9 mouse cellular contexts compared by ENCODE assay signal in the genomic region with DNA sequence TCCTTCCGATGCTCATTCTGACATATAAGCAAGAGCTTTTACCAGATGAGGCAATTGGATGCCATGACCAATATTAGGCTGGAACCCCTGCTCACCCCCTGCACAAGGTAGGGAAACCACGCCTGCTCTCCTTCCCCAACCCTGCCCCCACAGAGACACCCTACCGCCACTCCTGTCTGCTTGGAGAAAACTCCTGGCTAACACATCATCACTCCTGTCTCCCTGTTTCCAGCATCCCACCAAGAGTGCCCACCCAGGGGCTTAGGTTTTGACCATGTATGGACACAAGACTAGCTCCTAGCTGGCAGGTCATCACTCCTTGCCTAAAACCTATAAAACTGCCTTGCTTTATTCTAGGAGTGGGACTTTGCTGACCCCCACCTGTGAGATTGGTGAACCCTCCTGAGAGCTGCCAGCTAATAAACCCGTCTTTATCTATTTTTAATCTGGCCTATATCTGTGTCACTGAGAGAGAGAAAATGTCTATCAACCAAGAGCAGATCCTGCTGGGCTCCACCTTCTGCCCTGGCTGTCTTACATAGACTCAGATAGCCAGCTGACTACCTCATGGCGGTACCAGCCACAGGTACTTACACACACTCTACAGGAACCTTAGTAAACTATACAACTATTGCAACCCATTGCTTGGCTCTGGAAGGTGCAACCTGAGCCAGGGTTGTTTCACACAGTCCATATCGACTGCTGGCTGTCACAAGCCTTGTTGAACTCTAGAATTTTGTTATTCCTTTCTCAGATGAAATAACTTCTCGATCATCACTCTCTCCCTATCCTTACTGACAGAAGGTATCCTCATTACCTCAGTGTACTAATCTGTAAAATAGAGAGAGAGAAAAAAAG. TPM values are rescaled to one million over a fixed set of nuclear protein-coding genes. Genes with fewer than 3 reads are reported as not detected.
A peak's percentile ranks its signal among the peaks of the same experiment; 100 is the strongest.
DNase-seq lines count a peak whose midpoint lies in the region; ATAC-seq and TF ChIP-seq lines count a peak whose summit lies in the region.
"Had no signal": no experiment of that assay in that cellular context is flagged by ENCODE, and none has a peak within 500 bp of the region (broad histone marks: within the 10 kb centered on the region; RNA-seq: fewer than 3 reads in every experiment).

No protein-coding gene starts in this region.

- 0 out of 2 replicates have a peak, but pooled peaks cover 10% of the 10 kb centered on the region for H3K4me1 ChIP-seq in heart, postnatal 0 days (ENCODE audit: control insufficient read depth, insufficient read depth)
- H3K4me1 ChIP-seq in embryonic facial prominence, embryonic 12.5 days = peaks cover 14% of the 10 kb centered on the region
- peaks cover 13% of the 10 kb centered on the region; the same call in 1 of the 2 replicates for H3K4me1 ChIP-seq in hindbrain, postnatal 0 days (ENCODE audit: insufficient read depth, low read length)
- peaks cover 27% of the 10 kb centered on the region for H3K4me1 ChIP-seq in midbrain, embryonic 12.5 days

- no peak for TF ChIP-seq EP300 in heart, postnatal 0 days (IDR thresholded peaks at IDR 0.05; ENCODE audit: low read depth)

- ATAC-seq in heart, postnatal 0 days (ENCODE audit: insufficient read depth, low read depth) = no peak
- no peak; the same call in 1 of the 2 replicates for ATAC-seq in embryonic facial prominence, embryonic 12.5 days (ENCODE audit: insufficient number of reproducible peaks, insufficient read depth, low FRiP score, low TSS enrichment)
- peak; percentile 2; the same call in 1 of the 2 replicates for ATAC-seq in hindbrain, postnatal 0 days
- peak; percentile 16; the same call in 1 of the 2 replicates for ATAC-seq in midbrain, embryonic 12.5 days (ENCODE audit: low FRiP score, low read depth)
- no peak for ATAC-seq in monocyte, adult 5-6 weeks (replicated peaks; ENCODE audit: insufficient number of reproducible peaks, low FRiP score, low TSS enrichment, poor library complexity, severe bottlenecking)

- 73% methylated on average over 7 of the region's 7 CpGs for WGBS in heart, postnatal 0 days
- WGBS in embryonic facial prominence, embryonic 12.5 days = 85% methylated on average over 7 of the region's 7 CpGs
- WGBS in hindbrain, postnatal 0 days = 83% methylated on average over 7 of the region's 7 CpGs
- 87% methylated on average over 7 of the region's 7 CpGs for WGBS in midbrain, embryonic 12.5 days

- no peaks in the 10 kb centered on the region for H3K9me3 ChIP-seq in heart, postnatal 0 days (replicated peaks; ENCODE audit: control insufficient read depth, low read length)
- no peaks in the 10 kb centered on the region for H3K9me3 ChIP-seq in embryonic facial prominence, embryonic 12.5 days
- no peaks in the 10 kb centered on the region for H3K9me3 ChIP-seq in hindbrain, postnatal 0 days (ENCODE audit: low read length)
- no peaks in the 10 kb centered on the region for H3K9me3 ChIP-seq in midbrain, embryonic 12.5 days

- no peaks in the 10 kb centered on the region for H3K36me3 ChIP-seq in heart, postnatal 0 days (replicated peaks; ENCODE audit: control insufficient read depth, insufficient read depth, low read length)
- H3K36me3 ChIP-seq in embryonic facial prominence, embryonic 12.5 days = no peaks in the 10 kb centered on the region
- no peaks in the 10 kb centered on the region for H3K36me3 ChIP-seq in hindbrain, postnatal 0 days (ENCODE audit: insufficient read depth, low read length)
- peaks cover 6% of the 10 kb centered on the region; the same call in 1 of the 2 replicates for H3K36me3 ChIP-seq in midbrain, embryonic 12.5 days

- no peaks in the 10 kb centered on the region for H3K27me3 ChIP-seq in heart, postnatal 0 days (ENCODE audit: control insufficient read depth, insufficient read depth, low read length)
- H3K27me3 ChIP-seq in embryonic facial prominence, embryonic 12.5 days = no peaks in the 10 kb centered on the region
- no peaks in the 10 kb centered on the region for H3K27me3 ChIP-seq in hindbrain, postnatal 0 days (ENCODE audit: insufficient read depth, low read length)
- H3K27me3 ChIP-seq in midbrain, embryonic 12.5 days = no peaks in the 10 kb centered on the region
- H3K27me3 ChIP-seq: Patski had no signal

- no peak overlapping the region for H3K4me3 ChIP-seq in heart, postnatal 0 days (ENCODE audit: low read depth, low read length)
- H3K4me3 ChIP-seq in embryonic facial prominence, embryonic 12.5 days = no peak overlapping the region
- peak overlapping the region; percentile 74 for H3K4me3 ChIP-seq in hindbrain, postnatal 0 days (ENCODE audit: low read length)
- 0 out of 2 replicates have a peak overlapping the region, but pooled peaks have one; percentile 73 for H3K4me3 ChIP-seq in midbrain, embryonic 12.5 days

- DNase-seq in heart, postnatal 0 days (ENCODE audit: low spot score) = no peak
- DNase-seq in heart, postnatal 10 days = no peak
- no peak for DNase-seq in hindbrain, postnatal 0 days (ENCODE audit: low spot score)
- DNase-seq in frontal cortex, postnatal 25 days (ENCODE audit: low spot score in 2 of 2) = no peak
- no peak for DNase-seq in left cerebral cortex, postnatal 14 days (ENCODE audit: low spot score in 2 of 2)

- H3K9ac ChIP-seq in heart, postnatal 0 days (replicated peaks; ENCODE audit: low read depth, low read length) = no peak overlapping the region
- peak overlapping the region; percentile 84; the same call in 1 of the 2 replicates for H3K9ac ChIP-seq in embryonic facial prominence, embryonic 12.5 days
- peak overlapping the region; percentile 91; the same call in 1 of the 2 replicates for H3K9ac ChIP-seq in hindbrain, postnatal 0 days (replicated peaks; ENCODE audit: low read length)
- 0 out of 2 replicates have a peak overlapping the region, but pooled peaks have one; percentile 81 for H3K9ac ChIP-seq in midbrain, embryonic 12.5 days (replicated peaks)

- TF ChIP-seq CTCF in heart, postnatal 0 days (IDR thresholded peaks at IDR 0.05; ENCODE audit: low read depth) = no peak
- no peak for TF ChIP-seq CTCF in hindbrain, postnatal 0 days (IDR thresholded peaks at IDR 0.05; ENCODE audit: low read depth)

- intact Hi-C loops in heart, postnatal 10 days (cut with DNase I) = loop anchor here (10.0 kb wide), 1 partner anchor 390 kb away; a partner anchor contains a TSS
- intact Hi-C loops in left cerebral cortex, postnatal 14 days (cut with DNase I) = no loop called here

- H3K4me2 ChIP-seq in heart, postnatal 0 days (ENCODE audit: low read depth, low read length) = peak overlapping the region; percentile 97; the same call in 1 of the 2 replicates
- peak overlapping the region; percentile 94 for H3K4me2 ChIP-seq in embryonic facial prominence, embryonic 12.5 days (replicated peaks)
- peak overlapping the region; percentile 89 for H3K4me2 ChIP-seq in hindbrain, postnatal 0 days (ENCODE audit: low read depth, low read length)
- peak overlapping the region; percentile 83 for H3K4me2 ChIP-seq in midbrain, embryonic 12.5 days (replicated peaks)

- no peak overlapping the region for H3K27ac ChIP-seq in heart, postnatal 0 days (ENCODE audit: low read depth)
- no peak overlapping the region for H3K27ac ChIP-seq in embryonic facial prominence, embryonic 12.5 days
- peak overlapping the region; percentile 88 for H3K27ac ChIP-seq in hindbrain, postnatal 0 days
- H3K27ac ChIP-seq in midbrain, embryonic 12.5 days (replicated peaks) = peak overlapping the region; percentile 76; the same call in 1 of the 2 replicates

RNA-seq across cellular contexts. Expression of a gene that starts 0.8 kb away (rescaled TPM):
- 5.3 and 11.4 TPM in 2 replicates for total RNA-seq in heart, postnatal 0 days (2014; rRNA removed; ENCODE audit: low replicate concordance)
- polyA plus RNA-seq in heart, postnatal 0 days (2015; fragmentation: Nextera tagmentation; extraction: Ambion mirVana) = 10.4 and 10.9 TPM in 2 replicates
- 1 to 10 TPM; 4.4 to 7.0 TPM for total RNA-seq in heart, postnatal 10 days (2021)
- 24.9 and 25.5 TPM in 2 replicates for polyA plus RNA-seq in embryonic facial prominence, embryonic 12.5 days (2016; fragmentation: Nextera tagmentation; extraction: Ambion mirVana)
- 22.5 and 24.9 TPM in 2 replicates for total RNA-seq in hindbrain, postnatal 0 days (2014; rRNA removed)
- 23.2 and 24.0 TPM in 2 replicates for polyA plus RNA-seq in hindbrain, postnatal 0 days (2015; fragmentation: Nextera tagmentation; extraction: Ambion mirVana)
- 39.3 and 39.6 TPM in 2 replicates for polyA plus RNA-seq in midbrain, embryonic 12.5 days (2016; fragmentation: Nextera tagmentation; extraction: Ambion mirVana)
- 5.8 to 12.5 TPM (median 10.7 TPM) in 3 replicates for total RNA-seq in monocyte, adult 5-6 weeks (2017)
- total RNA-seq in left cerebral cortex, postnatal 14 days (2021) = 1 to 10 TPM; 8.6 to 9.2 TPM

RNA-seq across cellular contexts. Expression of a gene that starts 7.0 kb away (rescaled TPM):
- total RNA-seq in heart, postnatal 0 days (2014; rRNA removed; ENCODE audit: low replicate concordance) = 209 and 250 TPM in 2 replicates
- 166 and 171 TPM in 2 replicates for polyA plus RNA-seq in heart, postnatal 0 days (2015; fragmentation: Nextera tagmentation; extraction: Ambion mirVana)
- total RNA-seq in heart, postnatal 10 days (2021) = 100 to 1,000 TPM; 107 to 116 TPM
- polyA plus RNA-seq in embryonic facial prominence, embryonic 12.5 days (2016; fragmentation: Nextera tagmentation; extraction: Ambion mirVana) = 92.8 and 95.3 TPM in 2 replicates
- total RNA-seq in hindbrain, postnatal 0 days (2014; rRNA removed) = 143 and 171 TPM in 2 replicates
- polyA plus RNA-seq in hindbrain, postnatal 0 days (2015; fragmentation: Nextera tagmentation; extraction: Ambion mirVana) = 177 and 182 TPM in 2 replicates
- 77.4 and 77.6 TPM in 2 replicates for polyA plus RNA-seq in midbrain, embryonic 12.5 days (2016; fragmentation: Nextera tagmentation; extraction: Ambion mirVana)
- total RNA-seq in monocyte, adult 5-6 weeks (2017) = 1.9 to 4.4 TPM (median 2.5 TPM) in 3 replicates
- total RNA-seq in left cerebral cortex, postnatal 14 days (2021) = 10 to 100 TPM; 68.6 to 70.4 TPM

Comparison
In these comparisons a context has a peak if more than half of its experiments do, and no peak if none do; other contexts are left out.
1. ATAC-seq: peak in hindbrain, postnatal 0 days (single experiment) and midbrain, embryonic 12.5 days (single experiment); none in heart, postnatal 0 days (single experiment), embryonic facial prominence, embryonic 12.5 days (single experiment) and monocyte, adult 5-6 weeks (single experiment).
2. H3K27ac ChIP-seq: peak in hindbrain, postnatal 0 days (single experiment) and midbrain, embryonic 12.5 days (single experiment); none in heart, postnatal 0 days (single experiment) and embryonic facial prominence, embryonic 12.5 days (single experiment).
3. H3K4me3 ChIP-seq: peak in hindbrain, postnatal 0 days (single experiment) and midbrain, embryonic 12.5 days (single experiment); none in heart, postnatal 0 days (single experiment) and embryonic facial prominence, embryonic 12.5 days (single experiment).
4. RNA of a gene that starts 7.0 kb away (total RNA-seq): 209 to 250 TPM in heart, postnatal 0 days, 143 to 171 TPM in hindbrain, postnatal 0 days, 107 to 116 TPM in heart, postnatal 10 days and 68.6 to 70.4 TPM in left cerebral cortex, postnatal 14 days; 1.9 to 4.4 TPM in monocyte, adult 5-6 weeks; every median in the first group is over 10 times any median in the second.
5. Peak in every context shown above with its lines, with median percentiles within 50 percentile points of each other: H3K4me2 ChIP-seq.